Mouse (Mus musculus) left cerebral cortex, adult 8-10 months (tissue): Measurements from ENCODE around the gene Pnpla5. TPM values are rescaled to one million over a fixed set of nuclear protein-coding genes. Genes with fewer than 3 reads are reported as not detected.
A peak's percentile ranks its signal among the peaks of the same experiment; 100 is the strongest.
"Not testable (repeated sequence)": the region's sequence is repeated elsewhere in the genome, so short reads cannot be mapped to it uniquely, and the experiment has no call there.

Experiments
- DNase-seq, 2 experiments: peaks; one replicate each; pipeline ENCODE4 v3.0.0; 2022; ENCODE audit warnings: low spot score in 2 of 2
- total RNA-seq, 4 experiments: library from RNA; stranded (reverse); gene quantifications; 2 replicates each; pipeline ENCODE4 v1.2.4; 2022

The Pnpla5 gene
- total RNA-seq, 4 experiments from 2014 or later = not detected

GRCm38 (mm10) chr15:84120612-84121011 lies 2.4 kb downstream of the Pnpla5 start:
- no peak for DNase-seq

DNA sequence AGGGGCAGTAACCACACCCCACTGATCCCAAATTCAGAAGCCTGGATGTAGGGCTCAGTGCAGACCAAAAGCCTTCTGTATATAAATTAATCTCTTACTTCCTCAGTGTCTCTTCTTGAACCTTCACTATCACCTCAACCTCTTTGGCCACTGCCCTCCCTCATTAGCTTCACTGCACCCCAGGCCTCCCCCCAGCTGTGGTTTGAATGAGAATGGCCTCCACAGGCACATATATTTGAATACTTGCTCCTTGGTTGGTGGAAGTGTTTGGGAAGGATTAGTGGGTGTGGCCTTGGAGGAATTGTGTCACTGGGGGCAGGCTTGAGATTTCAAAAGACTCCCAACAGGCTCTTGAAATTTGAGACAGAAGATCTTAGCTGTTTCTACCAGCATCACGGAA lies 6.5 kb downstream of the Pnpla5 start:
- no peak for DNase-seq

DNA sequence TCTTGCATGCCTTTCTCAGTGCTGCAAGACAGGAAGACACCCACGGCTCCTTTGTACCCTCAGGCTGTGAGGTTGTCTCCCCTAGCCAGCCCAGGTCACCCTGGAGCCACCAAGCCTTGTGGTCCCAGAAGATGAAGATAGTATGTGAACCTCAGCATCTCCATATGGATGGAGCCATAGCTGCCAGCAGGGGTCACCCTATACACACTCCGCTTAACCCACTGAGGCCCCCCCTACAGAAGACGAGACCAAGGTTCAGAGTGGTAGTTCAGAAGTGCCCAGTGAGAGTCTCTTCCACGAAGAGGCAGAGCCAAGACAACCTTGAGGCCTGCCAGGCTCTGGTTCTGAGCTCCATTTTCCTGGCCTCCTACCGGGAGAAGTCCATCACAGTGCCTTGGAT lies 7.2 kb downstream of the Pnpla5 start:
- DNase-seq = no peak

- DNase-seq = no peak
Observed at GRCm38 (mm10) chr15:84113873-84114272, 9.1 kb downstream of the Pnpla5 start.

GRCm38 (mm10) chr15:84108899-84109298 lies 14.1 kb downstream of the Pnpla5 start:
- DNase-seq = no peak

DNA sequence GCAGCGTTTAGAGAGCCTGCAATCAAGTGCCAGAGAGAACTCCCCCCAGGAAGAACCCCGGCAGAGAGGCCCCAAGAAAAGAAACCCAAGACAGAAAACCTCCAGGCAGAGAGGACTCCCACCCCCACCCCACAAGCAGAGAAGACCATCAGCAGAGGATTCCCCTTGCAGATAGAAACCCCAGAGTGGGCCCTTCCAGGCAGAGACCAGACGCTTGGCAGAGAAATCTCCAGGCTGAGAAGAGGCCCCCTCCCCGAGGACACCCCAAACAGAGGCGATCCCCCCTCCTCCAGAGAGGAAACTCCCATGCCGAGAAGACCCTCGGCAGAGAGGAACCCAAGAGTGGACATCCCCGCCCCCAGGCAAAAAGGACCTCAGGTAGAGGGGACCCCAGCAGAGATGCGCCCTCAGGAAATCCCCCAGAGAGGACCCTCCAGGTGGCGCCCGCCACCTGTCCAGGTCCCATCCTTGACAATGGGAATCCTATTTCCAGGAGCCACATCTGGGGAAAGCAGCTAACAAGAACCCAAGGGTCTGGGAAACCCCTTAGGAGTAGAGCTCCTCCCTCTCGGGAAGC lies 17.0 kb downstream of the Pnpla5 start:
- no peak for DNase-seq

GRCm38 (mm10) chr15:84105105-84105923 lies 17.7 kb downstream of the Pnpla5 start, which contains the start of gene Sult4a1:
TSS of gene Sult4a1 (minus strand) at chr15:84105754.
- peak; percentile 58 to 62 for DNase-seq

DNA sequence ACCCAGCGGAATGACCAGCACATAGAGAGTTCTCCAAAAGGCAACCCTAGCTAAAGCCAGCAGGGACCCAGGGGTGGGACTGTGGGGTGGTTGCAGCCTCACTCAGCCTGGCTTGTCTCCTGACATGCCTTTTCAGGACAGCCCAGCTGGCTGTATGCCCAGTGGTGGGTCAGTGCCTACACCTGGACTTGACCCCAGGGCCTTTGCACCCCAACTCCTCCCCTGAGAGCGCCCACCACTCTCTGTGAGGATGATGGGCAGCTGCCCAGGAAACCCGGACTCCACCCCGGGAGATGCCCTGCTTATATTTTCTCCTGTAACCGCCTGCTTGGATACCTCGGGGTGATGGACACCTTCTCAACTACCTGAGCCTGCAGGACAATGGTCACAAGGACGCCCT lies 18.3 kb downstream of the Pnpla5 start:
- no peak for DNase-seq

DNA sequence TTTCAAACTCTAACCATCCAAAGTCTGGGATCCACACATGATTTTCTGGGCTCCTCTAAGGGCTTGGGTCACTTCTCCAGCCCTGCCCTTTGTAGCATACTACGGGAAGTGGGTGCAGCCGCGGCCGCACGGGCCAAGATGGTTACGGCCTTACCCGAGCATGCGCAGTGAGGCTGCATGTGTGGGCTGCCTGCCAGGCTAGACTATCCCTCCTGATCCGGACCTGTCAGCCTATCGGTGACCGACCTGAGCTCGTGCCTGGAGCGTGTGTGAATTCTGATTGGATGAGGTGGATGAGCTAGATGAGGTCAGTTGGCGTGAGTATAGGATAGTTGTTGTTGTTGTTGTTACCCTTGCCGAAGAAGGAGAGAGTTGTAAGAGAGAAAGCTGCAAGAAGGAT lies 25.4 kb downstream of the Pnpla5 start:
- DNase-seq = not testable (repeated sequence)

DNA sequence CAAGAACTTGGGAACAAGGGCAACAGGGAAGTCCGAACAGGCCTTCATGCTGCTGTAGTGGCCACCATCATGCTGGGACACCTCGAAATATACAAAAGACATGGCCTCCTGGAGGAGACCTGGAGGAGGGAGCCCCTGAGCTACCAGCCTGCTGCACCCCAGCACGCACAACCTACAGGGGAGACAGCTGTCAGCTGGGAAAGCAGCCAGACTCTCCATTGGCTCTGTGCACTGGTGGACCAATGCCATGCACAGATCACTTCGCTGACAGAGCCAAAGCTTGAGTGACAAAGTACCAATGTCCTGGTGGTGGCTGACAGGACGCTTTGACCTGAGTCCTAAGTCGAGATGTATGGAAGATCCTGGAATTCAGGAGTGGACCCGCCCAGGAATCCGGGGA lies 26.9 kb downstream of the Pnpla5 start:
- no peak for DNase-seq

GRCm38 (mm10) chr15:84094921-84095320 lies 28.1 kb downstream of the Pnpla5 start:
- DNase-seq = no peak

DNA sequence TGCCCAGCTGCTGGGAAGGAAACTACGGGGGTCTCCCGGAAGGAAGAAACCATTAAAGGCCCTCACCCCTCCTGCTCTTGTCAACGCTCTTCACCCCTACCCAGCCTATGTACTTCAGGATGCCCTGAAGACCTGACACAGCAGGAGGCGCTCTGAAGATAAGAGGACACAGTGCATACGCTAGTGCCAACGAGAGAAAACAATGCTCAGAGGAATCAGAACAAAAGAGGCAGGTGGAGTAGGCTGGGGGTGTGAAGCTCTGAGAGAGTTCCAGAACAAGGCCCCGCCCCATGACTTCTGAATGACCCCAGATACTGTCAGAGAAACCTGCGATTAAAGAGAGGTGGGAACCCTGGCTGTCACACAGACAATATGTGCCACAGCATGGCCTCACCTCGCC lies 36.2 kb downstream of the Pnpla5 start:
- DNase-seq = no peak

- no peak for DNase-seq
Observed at GRCm38 (mm10) chr15:84086364-84086763, 36.6 kb downstream of the Pnpla5 start.

GRCm38 (mm10) chr15:84080069-84080468 lies 42.9 kb downstream of the Pnpla5 start:
- no peak for DNase-seq

DNA sequence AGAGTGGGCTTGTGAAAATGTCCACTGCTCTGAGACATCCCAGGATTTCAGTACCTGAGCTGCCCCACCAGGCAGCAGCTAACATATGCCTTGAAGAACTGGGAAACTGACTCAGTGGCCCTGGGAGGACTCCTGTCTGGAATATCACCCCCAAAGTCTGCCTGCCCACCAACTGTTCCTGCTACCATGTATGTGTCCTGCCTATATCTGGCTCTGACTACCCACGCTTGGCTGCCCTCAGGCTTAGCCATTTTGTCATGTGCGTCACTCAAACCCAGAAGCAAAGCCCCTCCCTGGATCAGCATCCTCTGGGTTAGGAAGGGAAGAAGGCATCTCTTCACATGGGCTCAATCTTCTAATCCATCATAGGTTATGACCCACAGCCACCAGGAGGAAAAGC lies 43.5 kb downstream of the Pnpla5 start:
- peak in 1 of 2 experiments; percentile 88 for DNase-seq

DNA sequence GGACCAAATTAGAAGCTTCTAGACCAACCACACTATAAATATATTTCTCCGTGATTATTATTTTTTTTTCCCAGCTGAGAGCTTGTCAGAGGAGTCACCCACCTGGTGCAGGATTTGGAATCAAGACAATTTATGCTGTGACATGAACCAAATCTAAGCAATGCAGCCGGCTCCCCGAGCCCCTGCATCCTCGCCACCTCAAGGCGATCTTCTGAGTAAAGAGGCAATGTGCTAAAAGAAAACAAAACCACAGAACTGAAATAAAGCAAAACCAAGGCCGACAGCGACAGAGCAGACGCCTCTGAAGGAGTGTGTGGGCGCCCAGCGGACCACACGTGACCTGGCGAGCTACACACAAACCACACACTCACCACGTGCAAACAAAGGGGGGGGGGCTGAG lies 44.3 kb downstream of the Pnpla5 start:
- peak; percentile 11 to 77 for DNase-seq

GRCm38 (mm10) chr15:84077151-84077550 lies 45.8 kb downstream of the Pnpla5 start:
- no peak for DNase-seq

DNA sequence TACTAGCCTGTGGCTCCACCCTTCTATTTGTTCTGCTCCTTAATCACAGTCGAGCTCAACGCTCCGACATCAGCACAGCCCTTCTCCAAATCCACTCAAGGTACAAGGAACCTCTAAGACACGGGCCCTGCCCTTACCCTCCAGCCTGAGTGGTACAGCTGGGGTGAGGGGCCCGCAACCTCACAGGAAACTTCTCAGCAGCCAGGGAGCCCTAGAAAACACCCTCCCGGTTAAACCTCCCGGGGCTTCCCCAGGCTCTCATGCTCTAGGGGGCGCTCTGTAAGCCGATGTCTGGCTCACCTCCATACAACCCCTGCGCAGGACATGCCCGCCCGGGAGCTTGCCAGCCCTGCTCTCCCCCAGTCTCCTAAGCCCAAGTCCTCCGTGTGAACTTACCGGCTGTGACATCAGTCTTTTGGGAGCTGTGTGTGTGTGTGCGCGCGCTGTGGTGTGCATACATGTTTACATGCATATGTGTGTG lies 48.2 kb downstream of the Pnpla5 start:
- no peak for DNase-seq

DNA sequence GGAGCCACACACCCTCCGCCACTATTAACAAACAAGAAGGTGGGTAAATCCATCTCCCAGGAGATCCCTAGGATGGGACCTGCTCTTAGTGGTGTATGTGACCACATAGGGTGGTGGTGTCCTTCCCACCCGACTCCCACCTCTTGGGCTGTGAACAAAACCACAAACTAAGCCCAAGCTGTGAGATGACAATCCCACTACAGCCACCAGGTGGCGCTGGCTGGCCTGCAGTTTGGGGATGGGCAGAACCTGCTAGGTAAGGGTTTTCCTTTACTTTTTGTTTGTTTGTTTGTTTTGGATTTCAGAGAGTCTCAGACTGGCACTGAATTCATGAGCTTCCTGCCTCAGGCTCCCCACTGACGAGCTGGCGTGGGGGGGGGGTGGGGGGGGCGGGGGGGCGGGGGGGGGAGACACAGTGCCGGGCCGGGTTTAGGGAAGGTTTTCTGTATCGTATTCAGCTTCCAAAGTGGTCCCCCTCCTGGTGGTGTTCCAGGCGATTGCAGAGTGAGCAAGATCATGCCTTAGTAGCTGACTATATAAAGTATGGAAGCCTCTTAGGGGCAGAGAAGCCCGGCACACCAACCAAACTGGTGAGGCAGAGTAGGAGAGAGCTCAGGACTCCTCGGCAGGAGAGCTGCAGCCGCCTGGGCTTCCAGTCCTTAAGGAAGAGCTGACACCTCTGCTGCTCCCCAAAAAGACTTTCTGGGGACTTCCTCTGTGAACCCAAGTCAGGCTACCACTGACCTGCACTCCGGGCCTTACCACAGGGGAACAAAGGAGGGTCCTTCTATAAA lies 48.9 kb downstream of the Pnpla5 start:
- DNase-seq = no peak

DNA sequence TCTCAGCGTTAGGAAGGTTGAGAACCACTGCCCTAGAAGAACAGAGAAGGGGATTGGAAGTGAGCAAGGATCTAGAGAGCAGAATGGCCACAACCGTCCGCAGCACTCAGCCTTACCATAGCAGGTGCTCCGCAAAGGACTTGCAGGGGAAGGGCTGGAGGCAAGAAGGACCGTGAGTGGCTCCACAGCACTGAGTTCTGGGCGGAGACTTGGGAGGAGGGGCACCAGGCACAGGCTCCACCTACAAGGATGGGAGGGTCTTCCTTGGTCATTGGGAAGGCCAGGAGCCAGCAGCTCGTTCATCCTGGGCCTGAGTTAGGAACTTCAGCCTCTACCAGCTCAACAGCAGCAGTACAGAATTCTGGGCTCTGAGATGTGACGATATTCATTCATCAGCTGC lies 49.9 kb downstream of the Pnpla5 start:
- DNase-seq = no peak

DNA sequence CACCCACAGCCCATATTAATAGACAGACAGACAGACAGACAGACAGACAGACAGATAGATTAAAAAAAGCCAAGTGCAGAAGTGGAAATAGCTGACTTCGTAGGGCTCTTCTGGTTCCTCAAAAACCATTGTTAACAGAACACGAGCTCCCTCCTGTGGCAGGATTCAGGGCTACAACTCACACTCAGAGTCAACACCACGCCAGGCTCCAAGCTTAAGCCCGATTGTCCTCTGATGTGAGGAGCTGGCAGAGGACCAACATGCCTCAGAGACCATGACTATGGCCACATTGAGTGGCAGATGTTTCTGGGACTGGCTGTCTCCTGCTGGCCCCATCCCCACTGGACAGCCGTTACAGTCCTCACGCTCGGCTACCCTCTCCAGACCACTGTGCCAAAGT lies 50.7 kb downstream of the Pnpla5 start:
- peak; percentile 75 to 88 for DNase-seq

- DNase-seq = no peak
Observed at GRCm38 (mm10) chr15:84070116-84070676, 52.8 kb downstream of the Pnpla5 start.
